Mouse (Mus musculus): ENCODE results near the gene Aloxe3.

Aloxe3 gene

GRCm38 (mm10) chr11:69180120-69180519 is 54.4 kb downstream of the Aloxe3 start:
- DNase-seq (ENCODE audit: low spot score): no peak

- no peak for DNase-seq (ENCODE audit: low spot score)
These were observed 59.3 kb downstream of the Aloxe3 start for GRCm38 (mm10) chr11:69185031-69185430.

- DNase-seq (ENCODE audit: low spot score): no peak
These were observed 60.2 kb downstream of the Aloxe3 start for GRCm38 (mm10) chr11:69185936-69186335.

- DNase-seq (ENCODE audit: low spot score): no peak
These were observed 67.1 kb downstream of the Aloxe3 start for GRCm38 (mm10) chr11:69192840-69193239.

GRCm38 (mm10) chr11:69196766-69197165 is 71.1 kb downstream of the Aloxe3 start:
- DNase-seq (ENCODE audit: low spot score): no peak

GRCm38 (mm10) chr11:69197194-69197593 is 71.5 kb downstream of the Aloxe3 start:
- no peak for DNase-seq (ENCODE audit: low spot score)

GRCm38 (mm10) chr11:69197743-69198142 is 72.0 kb downstream of the Aloxe3 start, which contains the start of gene Alox8:
Alox8 (minus strand) TSS chr11:69197843.
- no peak for DNase-seq (ENCODE audit: low spot score)
